Mouse (Mus musculus) lung, embryonic 16.5 days (tissue): ENCODE data around the gene Morc2a. TPM values are rescaled to one million over a fixed set of nuclear protein-coding genes. Genes with fewer than 3 reads are reported as not detected.
A peak's percentile ranks its signal among the peaks of the same experiment; 100 is the strongest.

ENCODE experiments used
- ATAC-seq: fragments of 200-750 bp; cut with Nextera tagmentation; 2 replicates; pipeline ENCODE4 v1.8.0; 2017; ENCODE audit warnings: low read depth, mild to moderate bottlenecking, moderate library complexity
- H3K27ac ChIP-seq: fragments of 300-500 bp; sonication (generic); 2 replicates; pipeline ENCODE4 v1.5.1; 2014; ENCODE audit warnings: mild to moderate bottlenecking, control low read depth, low read length
- H3K27me3 ChIP-seq: fragments of 300-500 bp; sonication (generic); 2 replicates; pipeline ENCODE4 v1.6.1; 2014; ENCODE audit warnings: low read depth, low read length, mixed read lengths; ENCODE audit not compliant: control insufficient read depth, insufficient read depth
- H3K36me3 ChIP-seq: fragments of 300-500 bp; sonication (generic); 2 replicates; pipeline ENCODE4 v1.6.1; 2014; ENCODE audit warnings: low read length; ENCODE audit not compliant: control insufficient read depth, insufficient read depth
- H3K4me1 ChIP-seq: fragments of 300-500 bp; sonication (generic); replicated peaks from 2 replicates; pipeline ENCODE4 v1.6.1; 2014; ENCODE audit warnings: low read length, mixed read lengths; ENCODE audit not compliant: control insufficient read depth, insufficient read depth
- H3K4me2 ChIP-seq: fragments of 300-500 bp; sonication (generic); 2 replicates; pipeline ENCODE4 v1.6.1; 2014; ENCODE audit warnings: low read depth, low read length, control low read depth
- H3K4me3 ChIP-seq: fragments of 300-500 bp; sonication (generic); 2 replicates; pipeline ENCODE4 v1.5.1; 2014; ENCODE audit warnings: mild to moderate bottlenecking, low read length, control low read depth
- H3K9ac ChIP-seq: fragments of 300-500 bp; sonication (generic); 2 replicates; pipeline ENCODE4 v1.6.1; 2014; ENCODE audit warnings: low read length, control low read depth
- H3K9me3 ChIP-seq: fragments of 300-500 bp; sonication (generic); 2 replicates; pipeline ENCODE4 v1.6.1; 2016; ENCODE audit warnings: low read length; ENCODE audit not compliant: control insufficient read depth
- WGBS: fragments of 180-500 bp; shearing (Covaris S2); extraction: QIAGEN DNeasy Blood & Tissue Kit; methylation state at CpG from one replicate; pipeline ENCODE4 v1.1.7; 2014; 5-methylcytosine and 5-hydroxymethylcytosine counted together
- polyA plus RNA-seq: library from polyadenylated mRNA; unstranded; fragments of >200 nt; fragmentation: Nextera tagmentation; extraction: Ambion mirVana; gene quantifications from 2 replicates; pipeline ENCODE4 v1.2.1, GENCODE M21; 2015

Morc2a gene
- polyA plus RNA-seq, 1 experiment from 2014 or later, result 26.5 TPM

GRCm38 (mm10) chr11:3647688-3648087 is 1.3 kb upstream of the Morc2a start:
- Histone ChIP-seq H3K4me2 (peak overlapping the region; percentile 85), H3K9ac (peak overlapping the region; percentile 98), H3K4me1 (peaks cover 20% of the 10 kb centered on the region), H3K27ac (no peak overlapping the region), H3K9me3 (peaks cover 12% of the 10 kb centered on the region; the same call in 1 of the 2 replicates), H3K36me3 (peaks cover 31% of the 10 kb centered on the region), H3K27me3 (no peaks in the 10 kb centered on the region), H3K4me3 (peak overlapping the region; percentile 93)
- 80% methylated on average over 5 of the region's 5 CpGs for WGBS
- ATAC-seq, result no peak

- peak; percentile 32 for ATAC-seq
- Histone ChIP-seq H3K27ac (peak overlapping the region; percentile 90), H3K9me3 (peaks cover 9% of the 10 kb centered on the region; the same call in 1 of the 2 replicates), H3K9ac (peak overlapping the region; percentile 98), H3K4me1 (peaks cover 20% of the 10 kb centered on the region), H3K4me3 (peak overlapping the region; percentile 93), H3K27me3 (no peaks in the 10 kb centered on the region), H3K36me3 (peaks cover 28% of the 10 kb centered on the region), H3K4me2 (peak overlapping the region; percentile 85)
- WGBS, result under 1% methylated on average over 36 of the region's 62 CpGs
Measured at GRCm38 (mm10) chr11:3648305-3648963, 557 bp upstream of the Morc2a start.

GRCm38 (mm10) chr11:3650141-3650540 is 1.1 kb downstream of the Morc2a start:
- 89% methylated on average over 6 of the region's 6 CpGs for WGBS

GRCm38 (mm10) chr11:3661964-3662363 is 13.0 kb downstream of the Morc2a start:
- H3K9me3 ChIP-seq, result no peaks in the 10 kb centered on the region
- no peak for ATAC-seq
- H3K36me3 ChIP-seq, result peaks cover 4% of the 10 kb centered on the region; the same call in 1 of the 2 replicates
- H3K27ac ChIP-seq, result no peak overlapping the region
- WGBS, result 83% methylated on average over 2 of the region's 2 CpGs
- no peaks in the 10 kb centered on the region for H3K27me3 ChIP-seq
- no peak overlapping the region for H3K4me2 ChIP-seq
- no peak overlapping the region for H3K4me3 ChIP-seq
- no peaks in the 10 kb centered on the region for H3K4me1 ChIP-seq
- no peak overlapping the region for H3K9ac ChIP-seq

More at GRCm38 (mm10) chr11:3650141-3650540, 1.1 kb downstream of the Morc2a start:
- peaks cover 16% of the 10 kb centered on the region for H3K36me3 ChIP-seq
- peak overlapping the region; percentile 82 for H3K4me2 ChIP-seq
- no peaks in the 10 kb centered on the region for H3K27me3 ChIP-seq
- no peak overlapping the region for H3K9ac ChIP-seq
- H3K4me1 ChIP-seq, result peaks cover 20% of the 10 kb centered on the region
- H3K4me3 ChIP-seq, result peak overlapping the region; percentile 93
- no peak overlapping the region for H3K27ac ChIP-seq
- H3K9me3 ChIP-seq, result peaks cover 5% of the 10 kb centered on the region; the same call in 1 of the 2 replicates
- no peak for ATAC-seq

- no peak overlapping the region for H3K4me2 ChIP-seq
- H3K36me3 ChIP-seq, result peaks cover 14% of the 10 kb centered on the region
- no peak overlapping the region for H3K4me3 ChIP-seq
- no peak overlapping the region for H3K9ac ChIP-seq
- ATAC-seq, result no peak
- H3K9me3 ChIP-seq, result no peaks in the 10 kb centered on the region
- H3K27ac ChIP-seq, result no peak overlapping the region
- no peaks in the 10 kb centered on the region for H3K4me1 ChIP-seq
- WGBS, result 83% methylated on average over 3 of the region's 3 CpGs
- no peaks in the 10 kb centered on the region for H3K27me3 ChIP-seq
Measured at GRCm38 (mm10) chr11:3667506-3667905, 18.5 kb downstream of the Morc2a start.

GRCm38 (mm10) chr11:3668768-3669167 is 19.8 kb downstream of the Morc2a start:
- Histone ChIP-seq H3K4me3 (no peak overlapping the region), H3K27ac (no peak overlapping the region), H3K36me3 (peaks cover 17% of the 10 kb centered on the region), H3K9ac (no peak overlapping the region), H3K27me3 (no peaks in the 10 kb centered on the region), H3K9me3 (no peaks in the 10 kb centered on the region), H3K4me2 (no peak overlapping the region), H3K4me1 (no peaks in the 10 kb centered on the region)
- WGBS, result 85% methylated on average over 2 of the region's 2 CpGs
- no peak for ATAC-seq

GRCm38 (mm10) chr11:3669849-3670248 is 20.9 kb downstream of the Morc2a start:
- H3K4me2 ChIP-seq, result no peak overlapping the region
- H3K4me1 ChIP-seq, result no peaks in the 10 kb centered on the region
- ATAC-seq, result no peak
- H3K36me3 ChIP-seq, result peaks cover 26% of the 10 kb centered on the region
- H3K27me3 ChIP-seq, result no peaks in the 10 kb centered on the region
- no peaks in the 10 kb centered on the region for H3K9me3 ChIP-seq
- no peak overlapping the region for H3K4me3 ChIP-seq
- H3K27ac ChIP-seq, result no peak overlapping the region
- H3K9ac ChIP-seq, result no peak overlapping the region

- H3K27me3 ChIP-seq, result no peaks in the 10 kb centered on the region
- 97% methylated on average over 1 of the region's 1 CpGs for WGBS
- no peaks in the 10 kb centered on the region for H3K9me3 ChIP-seq
- H3K4me2 ChIP-seq, result no peak overlapping the region
- peaks cover 32% of the 10 kb centered on the region for H3K36me3 ChIP-seq
- no peak for ATAC-seq
- no peaks in the 10 kb centered on the region for H3K4me1 ChIP-seq
- no peak overlapping the region for H3K27ac ChIP-seq
- H3K9ac ChIP-seq, result no peak overlapping the region
- H3K4me3 ChIP-seq, result no peak overlapping the region
Measured at GRCm38 (mm10) chr11:3671000-3671628, 22.1 kb downstream of the Morc2a start.

GRCm38 (mm10) chr11:3674545-3674944 is 25.6 kb downstream of the Morc2a start:
- peaks cover 49% of the 10 kb centered on the region for H3K36me3 ChIP-seq
- WGBS, result 84% methylated on average over 4 of the region's 4 CpGs

More at GRCm38 (mm10) chr11:3674545-3674944, 25.6 kb downstream of the Morc2a start:
- Histone ChIP-seq H3K9ac (no peak overlapping the region), H3K4me1 (no peaks in the 10 kb centered on the region), H3K27me3 (no peaks in the 10 kb centered on the region), H3K4me3 (no peak overlapping the region), H3K9me3 (no peaks in the 10 kb centered on the region), H3K4me2 (no peak overlapping the region), H3K27ac (no peak overlapping the region)
- no peak for ATAC-seq
